Mouse (Mus musculus) left cerebral cortex, adult 18-20 months (tissue): Measurements from ENCODE around the gene Chac2. TPM values are rescaled to one million over a fixed set of nuclear protein-coding genes. Genes with fewer than 3 reads are reported as not detected.

Experiments used
- total RNA-seq, 2 experiments: library from RNA; stranded (reverse); gene quantifications; 2 replicates each; pipeline ENCODE4 v1.2.3; 2021

Chac2 gene
- total RNA-seq, 2 experiments from 2014 or later, result 13.6 to 17.7 TPM

Other genes starting within 250 kb of the Chac2 start
- gene Psme4, start 214.6 kb downstream of the Chac2 start, total RNA-seq, result 10 to 100 TPM; 37.0 to 37.1 TPM
- gene Gpr75, start 101.0 kb downstream of the Chac2 start, total RNA-seq, result 10 to 100 TPM; 11.6 to 12.1 TPM
- gene Asb3, start 100.9 kb downstream of the Chac2 start, total RNA-seq, result 10 to 100 TPM; 17.9 to 20.5 TPM
- gene Erlec1, start 32.0 kb downstream of the Chac2 start, total RNA-seq, result 10 to 100 TPM; 54.8 to 56.8 TPM
- not detected for gene Gm17332, start 196.1 kb upstream of the Chac2 start, total RNA-seq